Mouse (Mus musculus) hindbrain, embryonic 15.5 days (tissue): ENCODE results near the gene Ndufs8. TPM values are rescaled to one million over a fixed set of nuclear protein-coding genes. Genes with fewer than 3 reads are reported as not detected.

Source experiments
- ATAC-seq: fragments of 200-750 bp; cut with Nextera tagmentation; 2 replicates; pipeline ENCODE4 v1.8.0; 2017; ENCODE audit warnings: low read depth, moderate number of reproducible peaks, moderate TSS enrichment; ENCODE audit not compliant: low FRiP score
- H3K27ac ChIP-seq: fragments of 300-500 bp; sonication (generic); replicated peaks from 2 replicates; pipeline ENCODE4 v1.5.1; 2015; ENCODE audit warnings: mild to moderate bottlenecking, inconsistent platforms
- H3K27me3 ChIP-seq: fragments of 300-500 bp; sonication (generic); 2 replicates; pipeline ENCODE4 v1.6.1; 2015; ENCODE audit warnings: control low read depth, inconsistent platforms
- H3K36me3 ChIP-seq: fragments of 300-500 bp; sonication (generic); 2 replicates; pipeline ENCODE4 v1.6.1; 2015; ENCODE audit warnings: control low read depth, inconsistent platforms
- H3K4me1 ChIP-seq: fragments of 300-500 bp; sonication (generic); replicated peaks from 2 replicates; pipeline ENCODE4 v1.6.1; 2015; ENCODE audit warnings: control low read depth, inconsistent platforms
- H3K4me2 ChIP-seq: fragments of 300-500 bp; sonication (generic); 2 replicates; pipeline ENCODE4 v1.6.1; 2015; ENCODE audit warnings: moderate library complexity, mild to moderate bottlenecking, inconsistent platforms
- H3K4me3 ChIP-seq: fragments of 300-500 bp; sonication (generic); 2 replicates; pipeline ENCODE4 v1.5.1; 2015; ENCODE audit warnings: mild to moderate bottlenecking, inconsistent platforms
- H3K9ac ChIP-seq: fragments of 300-500 bp; sonication (generic); 2 replicates; pipeline ENCODE4 v1.6.1; 2015; ENCODE audit warnings: inconsistent platforms
- H3K9me3 ChIP-seq: fragments of 300-500 bp; sonication (generic); 2 replicates; pipeline ENCODE4 v1.6.1; 2016; ENCODE audit warnings: control low read depth, inconsistent platforms
- WGBS: fragments of 180-500 bp; shearing (Covaris S2); methylation state at CpG from one replicate; pipeline ENCODE4 v1.1.7; 2015; 5-methylcytosine and 5-hydroxymethylcytosine counted together
- polyA plus RNA-seq: library from polyadenylated mRNA; unstranded; fragments of >200 nt; fragmentation: Nextera tagmentation; extraction: Ambion mirVana; gene quantifications from 2 replicates; pipeline ENCODE4 v1.2.1, GENCODE M21; 2015

The Ndufs8 gene
- polyA plus RNA-seq, 1 experiment from 2014 or later: 280 TPM

DNA sequence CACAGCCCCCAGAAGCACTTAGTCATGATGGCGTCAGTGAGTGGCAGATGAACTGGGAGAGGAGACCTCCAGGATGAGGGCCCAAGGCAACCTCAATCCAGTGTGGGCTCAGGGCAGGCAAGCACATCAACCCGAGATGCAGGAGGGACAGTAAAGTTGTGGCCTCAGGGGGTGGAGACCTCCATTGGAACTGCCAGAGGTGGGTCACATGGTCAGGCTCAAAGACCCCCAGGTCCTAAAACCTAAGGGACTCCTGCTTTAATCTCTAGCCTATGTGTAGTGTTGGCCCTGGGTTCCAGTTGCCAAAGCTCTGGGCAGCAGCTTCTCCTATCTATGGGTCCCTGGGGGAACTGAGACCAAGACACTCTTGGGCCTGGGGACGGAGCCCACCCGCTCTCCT, 16.2 kb upstream of the Ndufs8 start:
- WGBS: 58% methylated on average over 4 of the region's 4 CpGs
- Histone ChIP-seq H3K27ac (peak overlapping the region; percentile 73; the same call in 1 of the 2 replicates), H3K4me1 (peaks cover 25% of the 10 kb centered on the region), H3K4me3 (no peak overlapping the region), H3K4me2 (no peak overlapping the region; the same call in 1 of the 2 replicates), H3K36me3 (no peaks in the 10 kb centered on the region), H3K9me3 (no peaks in the 10 kb centered on the region), H3K9ac (no peak overlapping the region), H3K27me3 (no peaks in the 10 kb centered on the region)
- ATAC-seq: 0 out of 2 replicates have a peak, but pooled peaks have one; percentile 3

DNA sequence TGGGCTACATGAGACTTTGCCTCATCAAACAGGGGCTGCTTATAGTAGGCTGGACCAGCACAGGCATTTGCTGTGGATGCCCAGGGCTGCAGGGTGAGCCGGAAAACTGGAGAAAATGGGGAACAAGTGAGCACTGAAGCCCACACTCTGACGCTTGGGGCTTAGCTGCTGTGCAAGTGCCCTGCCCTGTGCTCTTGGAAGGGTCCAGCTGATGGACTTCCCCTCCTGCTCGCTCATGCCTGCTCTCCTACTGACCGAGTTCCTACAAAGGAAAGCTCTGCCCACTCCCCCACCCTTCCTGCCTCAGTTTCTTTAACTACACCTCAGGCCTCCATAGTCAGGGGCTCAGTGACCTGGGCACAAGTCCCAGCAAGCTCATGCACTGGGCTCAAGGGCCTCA, 15.4 kb upstream of the Ndufs8 start:
- no peak for ATAC-seq
- H3K9ac ChIP-seq: no peak overlapping the region
- H3K27ac ChIP-seq: no peak overlapping the region
- no peak overlapping the region for H3K4me2 ChIP-seq
- no peak overlapping the region for H3K4me3 ChIP-seq
- no peaks in the 10 kb centered on the region for H3K27me3 ChIP-seq
- H3K36me3 ChIP-seq: no peaks in the 10 kb centered on the region
- H3K4me1 ChIP-seq: peaks cover 25% of the 10 kb centered on the region
- H3K9me3 ChIP-seq: no peaks in the 10 kb centered on the region
- 81% methylated on average over 4 of the region's 4 CpGs for WGBS

DNA sequence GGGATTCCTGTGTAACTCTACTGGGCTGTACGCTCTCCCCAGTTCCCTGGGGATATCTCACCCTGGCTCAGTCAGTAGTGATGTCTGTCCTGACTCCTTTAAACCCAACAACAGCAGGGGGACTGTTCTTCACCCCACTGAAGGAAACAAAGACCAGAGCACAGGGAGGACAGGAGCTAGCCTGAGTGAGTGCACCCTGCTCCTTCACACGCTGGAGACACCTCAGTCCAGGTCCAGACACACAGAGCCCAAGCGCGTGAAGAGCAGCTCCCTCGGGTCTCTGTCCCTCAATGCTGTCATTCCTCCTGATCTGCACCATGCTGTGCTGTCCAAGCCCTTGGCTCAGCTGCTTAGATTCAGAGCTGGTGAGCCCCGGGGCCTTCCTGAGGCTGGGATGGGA, 14.1 kb upstream of the Ndufs8 start:
- no peak overlapping the region for H3K4me2 ChIP-seq
- no peaks in the 10 kb centered on the region for H3K36me3 ChIP-seq
- no peak overlapping the region for H3K9ac ChIP-seq
- H3K4me1 ChIP-seq: peaks cover 25% of the 10 kb centered on the region
- H3K9me3 ChIP-seq: no peaks in the 10 kb centered on the region
- no peaks in the 10 kb centered on the region for H3K27me3 ChIP-seq
- 65% methylated on average over 6 of the region's 6 CpGs for WGBS
- H3K27ac ChIP-seq: no peak overlapping the region
- H3K4me3 ChIP-seq: no peak overlapping the region
- ATAC-seq: no peak

DNA sequence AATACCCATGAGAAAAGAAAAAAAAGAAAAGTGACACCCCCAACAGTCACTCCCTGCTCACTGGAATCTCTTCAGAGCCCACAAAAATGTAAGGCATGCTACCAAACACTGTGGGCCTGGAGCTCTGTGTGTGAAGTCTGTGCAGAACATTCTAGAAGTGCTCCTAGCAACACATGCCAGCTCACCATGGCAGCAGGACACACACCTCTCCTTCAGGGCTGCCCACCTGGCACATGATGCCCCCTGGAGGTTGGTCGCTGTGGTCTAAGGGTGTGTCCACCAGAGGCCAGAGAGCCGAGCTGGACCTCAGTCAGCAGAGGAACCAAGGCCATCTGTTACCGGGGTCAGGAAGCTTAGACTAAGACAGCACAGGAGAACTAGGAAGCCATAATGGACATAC, 13.7 kb upstream of the Ndufs8 start:
- 70% methylated on average over 3 of the region's 3 CpGs for WGBS

DNA sequence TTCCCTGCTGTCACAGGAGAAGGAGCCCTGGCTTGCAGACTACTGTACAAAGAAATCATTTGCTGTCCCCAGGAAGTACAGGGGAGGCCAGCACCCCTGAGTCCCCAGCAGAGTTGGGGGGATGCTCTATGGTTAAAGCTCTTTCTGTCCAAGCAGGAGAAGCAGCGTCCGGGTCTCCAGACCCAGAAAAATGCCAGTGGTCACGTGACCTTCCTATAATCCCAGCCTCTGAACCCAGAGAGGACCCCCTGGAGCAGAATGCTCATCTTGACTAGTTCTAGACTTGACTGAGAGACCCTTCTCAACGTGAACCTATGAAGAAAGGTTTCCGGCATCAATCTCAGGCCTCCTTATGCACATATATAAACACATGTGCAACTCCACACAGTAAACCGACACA, 13.3 kb upstream of the Ndufs8 start:
- Histone ChIP-seq H3K27me3 (no peaks in the 10 kb centered on the region), H3K9me3 (no peaks in the 10 kb centered on the region), H3K4me3 (no peak overlapping the region), H3K4me1 (peaks cover 22% of the 10 kb centered on the region), H3K36me3 (no peaks in the 10 kb centered on the region), H3K27ac (no peak overlapping the region), H3K4me2 (no peak overlapping the region), H3K9ac (no peak overlapping the region)
- WGBS: 80% methylated on average over 6 of the region's 6 CpGs
- ATAC-seq: no peak

More for the DNA sequence above, 13.7 kb upstream of the Ndufs8 start:
- Histone ChIP-seq H3K9me3 (no peaks in the 10 kb centered on the region), H3K4me3 (no peak overlapping the region), H3K27me3 (no peaks in the 10 kb centered on the region), H3K4me1 (peaks cover 25% of the 10 kb centered on the region), H3K36me3 (no peaks in the 10 kb centered on the region), H3K4me2 (no peak overlapping the region), H3K9ac (no peak overlapping the region), H3K27ac (no peak overlapping the region)
- ATAC-seq: no peak

DNA sequence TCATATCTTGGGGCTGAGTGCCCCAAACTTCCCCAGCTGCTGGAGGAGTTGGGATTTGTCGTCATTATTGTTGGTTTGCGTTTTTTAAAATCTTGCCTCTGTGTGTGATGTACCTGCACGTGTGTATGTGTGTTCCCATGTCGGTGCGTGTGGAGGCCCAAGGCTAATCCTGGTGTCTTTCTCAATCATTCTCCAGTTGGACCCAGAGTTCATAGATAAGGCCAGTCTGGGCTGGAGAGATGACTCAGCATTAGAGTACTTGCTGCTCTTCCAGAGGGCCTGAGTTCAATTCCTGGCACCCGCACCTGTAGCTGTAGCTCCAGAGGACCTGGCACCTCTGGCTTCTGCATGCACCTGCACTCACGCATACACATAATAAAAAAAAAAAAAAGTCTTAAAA, 12.3 kb upstream of the Ndufs8 start:
- Histone ChIP-seq H3K4me3 (no peak overlapping the region), H3K36me3 (no peaks in the 10 kb centered on the region), H3K4me1 (peaks cover 12% of the 10 kb centered on the region), H3K9ac (no peak overlapping the region), H3K27ac (no peak overlapping the region), H3K9me3 (no peaks in the 10 kb centered on the region), H3K4me2 (no peak overlapping the region), H3K27me3 (no peaks in the 10 kb centered on the region)
- no peak for ATAC-seq
- 96% methylated on average over 7 of the region's 7 CpGs for WGBS

DNA sequence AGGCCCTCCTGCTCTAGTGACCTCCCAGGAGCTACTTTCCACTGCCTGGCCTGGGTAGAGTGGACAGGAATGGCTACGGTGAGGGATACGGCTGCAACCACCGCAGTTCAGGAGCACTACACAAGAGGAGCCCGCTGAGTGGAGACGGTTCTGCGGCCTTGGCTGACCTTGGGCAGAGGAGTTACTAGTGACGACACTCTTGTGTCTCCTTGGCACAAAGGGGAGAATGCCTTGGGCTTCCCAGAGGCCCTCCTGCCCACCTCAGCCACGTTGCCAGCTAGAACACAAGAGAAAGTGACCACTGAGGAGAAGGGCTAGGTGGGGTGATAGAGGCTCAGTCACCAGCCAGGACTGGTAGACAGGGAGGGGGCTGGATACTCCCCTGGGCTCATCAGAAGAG, 11.6 kb upstream of the Ndufs8 start:
- Histone ChIP-seq H3K4me1 (peaks cover 5% of the 10 kb centered on the region; the same call in 1 of the 2 replicates), H3K9me3 (no peaks in the 10 kb centered on the region), H3K27me3 (no peaks in the 10 kb centered on the region), H3K9ac (no peak overlapping the region), H3K36me3 (no peaks in the 10 kb centered on the region), H3K4me3 (no peak overlapping the region), H3K27ac (no peak overlapping the region), H3K4me2 (no peak overlapping the region)
- 80% methylated on average over 8 of the region's 8 CpGs for WGBS
- ATAC-seq: no peak

DNA sequence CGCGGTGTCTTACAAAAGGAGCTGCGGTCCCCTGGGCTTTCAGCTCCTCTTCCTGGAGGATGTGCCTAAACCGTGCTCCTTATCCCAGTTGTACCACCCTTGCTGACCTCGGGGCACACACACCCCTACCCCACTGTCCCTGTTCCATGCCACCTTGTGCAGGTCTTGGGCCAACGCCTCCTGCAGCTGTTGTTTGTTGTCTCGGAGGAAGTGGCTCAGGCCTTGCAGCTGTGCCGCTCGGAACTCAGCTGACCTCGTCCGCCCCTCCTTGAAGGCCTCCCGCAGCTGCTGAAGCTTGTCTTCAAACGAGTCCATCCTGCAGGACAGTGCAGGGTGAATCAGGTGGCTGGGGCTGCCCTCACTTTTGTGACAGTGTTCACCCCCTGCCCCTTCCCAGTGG, 11.0 kb upstream of the Ndufs8 start:
- Histone ChIP-seq H3K27me3 (no peaks in the 10 kb centered on the region), H3K9me3 (no peaks in the 10 kb centered on the region), H3K9ac (no peak overlapping the region), H3K4me1 (no peaks in the 10 kb centered on the region), H3K36me3 (no peaks in the 10 kb centered on the region), H3K27ac (no peak overlapping the region), H3K4me3 (no peak overlapping the region), H3K4me2 (no peak overlapping the region)
- peak; percentile 14; the same call in 1 of the 2 replicates for ATAC-seq
- 67% methylated on average over 13 of the region's 13 CpGs for WGBS

DNA sequence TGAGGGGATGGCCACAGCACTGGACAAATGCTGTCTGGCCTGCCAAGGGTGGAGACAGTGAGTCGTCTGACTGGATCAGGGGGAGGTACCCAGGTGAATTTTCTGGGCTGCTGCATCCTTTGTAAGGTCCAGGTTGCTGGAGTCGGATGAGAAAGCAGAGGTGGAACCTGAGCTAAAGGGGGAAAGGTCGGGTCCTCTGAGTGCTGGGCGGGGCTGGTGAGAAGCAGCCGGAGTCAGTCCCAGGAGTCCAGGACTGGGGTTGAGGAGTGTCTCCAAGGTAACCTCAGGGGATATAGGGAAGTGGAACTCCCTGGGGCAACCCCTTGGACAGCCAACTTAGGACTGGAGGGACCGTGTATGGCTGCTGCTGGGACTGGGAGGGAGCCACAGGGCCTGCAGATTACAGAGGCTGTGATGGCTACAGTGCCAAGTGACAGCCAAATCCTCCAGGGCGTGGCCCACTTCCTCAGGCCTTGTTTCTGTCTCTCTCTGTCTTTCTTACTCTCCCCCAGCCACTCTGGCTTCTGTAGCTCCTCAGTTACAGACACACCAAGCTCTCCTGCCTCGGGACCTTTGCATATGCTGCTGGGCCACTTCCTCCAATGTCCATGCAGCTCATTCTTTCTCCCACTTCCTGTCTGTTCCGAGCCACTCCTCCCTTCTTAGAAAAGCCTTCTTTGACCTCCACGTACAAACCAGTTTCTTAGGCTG, 10.2 kb upstream of the Ndufs8 start:
- no peak overlapping the region for H3K27ac ChIP-seq
- H3K4me1 ChIP-seq: no peaks in the 10 kb centered on the region
- H3K4me2 ChIP-seq: no peak overlapping the region
- WGBS: 62% methylated on average over 10 of the region's 10 CpGs
- no peak overlapping the region for H3K9ac ChIP-seq
- no peaks in the 10 kb centered on the region for H3K27me3 ChIP-seq
- no peaks in the 10 kb centered on the region for H3K36me3 ChIP-seq
- no peak for ATAC-seq
- H3K9me3 ChIP-seq: no peaks in the 10 kb centered on the region
- no peak overlapping the region for H3K4me3 ChIP-seq

DNA sequence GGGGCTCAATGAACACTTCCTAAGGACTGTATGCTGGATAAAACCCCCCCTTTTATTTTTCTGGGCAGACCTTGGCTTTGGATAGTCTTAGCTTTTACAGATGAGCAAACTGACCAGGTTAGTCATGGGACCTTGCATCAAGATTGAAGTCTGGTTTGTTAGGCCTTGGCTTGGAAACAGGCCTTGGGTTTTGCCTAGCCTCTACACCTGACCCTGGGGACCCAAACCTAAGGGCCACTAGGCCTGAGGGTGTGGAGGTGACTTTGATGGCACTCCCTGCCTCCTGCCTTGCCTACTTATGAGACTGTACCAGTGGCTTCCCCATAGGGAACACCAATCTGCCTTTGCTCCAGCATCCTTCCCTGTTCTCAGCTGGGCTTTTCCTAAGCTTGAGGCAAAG, 7.4 kb upstream of the Ndufs8 start:
- no peaks in the 10 kb centered on the region for H3K4me1 ChIP-seq
- H3K9ac ChIP-seq: no peak overlapping the region
- H3K9me3 ChIP-seq: no peaks in the 10 kb centered on the region
- no peak overlapping the region for H3K4me3 ChIP-seq
- H3K36me3 ChIP-seq: no peaks in the 10 kb centered on the region
- no peak overlapping the region for H3K4me2 ChIP-seq
- no peak for ATAC-seq
- H3K27ac ChIP-seq: no peak overlapping the region
- no peaks in the 10 kb centered on the region for H3K27me3 ChIP-seq

DNA sequence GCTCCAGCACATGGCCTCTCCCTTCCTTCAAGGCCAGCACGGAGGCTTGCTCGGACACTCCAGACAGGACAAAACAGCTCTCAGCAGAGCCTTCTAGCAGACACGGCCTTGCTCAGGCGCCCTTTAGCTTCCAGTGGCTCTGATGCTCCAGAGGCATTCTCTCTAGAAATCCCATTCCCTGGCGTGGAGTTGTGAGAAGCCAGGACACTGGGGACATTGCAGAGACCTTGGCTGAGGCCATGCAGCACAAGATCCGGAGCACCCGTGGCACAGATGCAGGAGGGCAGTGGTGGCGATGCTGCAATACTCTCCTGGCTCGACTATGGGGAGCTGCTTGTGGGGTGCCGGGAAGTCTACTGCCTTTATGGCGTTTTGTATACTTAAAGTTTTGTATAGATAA, 4.2 kb upstream of the Ndufs8 start:
- Histone ChIP-seq H3K9ac (no peak overlapping the region), H3K4me2 (no peak overlapping the region), H3K9me3 (no peaks in the 10 kb centered on the region), H3K4me1 (peaks cover 13% of the 10 kb centered on the region), H3K4me3 (no peak overlapping the region), H3K27me3 (no peaks in the 10 kb centered on the region), H3K36me3 (no peaks in the 10 kb centered on the region), H3K27ac (no peak overlapping the region)
- no peak for ATAC-seq
- WGBS: 79% methylated on average over 11 of the region's 11 CpGs

DNA sequence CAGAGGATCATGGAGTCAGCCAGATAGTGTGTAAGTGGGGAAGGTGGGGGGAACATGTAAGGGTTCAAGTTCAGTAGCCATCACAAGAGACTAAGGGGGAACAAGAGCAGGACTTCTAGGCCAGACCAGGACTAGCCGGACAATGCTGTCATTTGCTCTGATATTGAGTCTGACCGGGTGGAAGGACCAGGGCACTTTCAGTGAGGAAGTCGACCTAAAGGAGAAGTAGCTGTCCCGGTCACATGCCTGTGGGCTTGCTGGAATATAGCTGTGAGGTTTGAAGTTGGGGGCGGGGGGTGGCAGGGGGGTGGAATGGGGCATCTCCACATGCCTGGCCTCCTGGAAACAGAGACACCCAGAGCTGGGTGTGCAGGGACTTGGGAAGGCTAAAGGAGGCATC, 2.0 kb upstream of the Ndufs8 start:
- WGBS: 91% methylated on average over 5 of the region's 5 CpGs
- no peak overlapping the region for H3K4me2 ChIP-seq
- peaks cover 8% of the 10 kb centered on the region; the same call in 1 of the 2 replicates for H3K36me3 ChIP-seq
- no peak for ATAC-seq
- peaks cover 22% of the 10 kb centered on the region for H3K4me1 ChIP-seq
- H3K27ac ChIP-seq: no peak overlapping the region
- no peaks in the 10 kb centered on the region for H3K9me3 ChIP-seq
- H3K4me3 ChIP-seq: no peak overlapping the region
- H3K27me3 ChIP-seq: no peaks in the 10 kb centered on the region
- H3K9ac ChIP-seq: no peak overlapping the region

DNA sequence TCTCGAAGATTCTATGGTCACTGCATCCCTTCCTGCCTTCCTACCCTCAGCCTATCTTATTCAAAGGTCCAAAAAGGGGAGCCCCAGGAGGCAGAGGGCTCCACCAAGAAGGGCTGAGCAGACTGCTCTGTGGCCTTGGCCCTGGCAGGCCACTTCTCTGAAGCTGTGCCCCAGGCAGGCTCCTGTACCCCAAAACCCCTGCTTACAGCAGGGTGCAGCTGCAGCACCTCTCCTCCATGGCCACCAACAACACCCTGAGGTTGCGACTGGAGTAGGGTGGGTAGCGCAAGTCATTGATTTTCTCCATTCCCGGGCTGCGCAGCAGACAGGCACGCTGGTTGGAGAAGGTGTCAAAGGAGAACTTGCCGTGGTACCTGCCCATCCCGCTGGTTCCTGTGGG, 1.1 kb upstream of the Ndufs8 start:
- Histone ChIP-seq H3K4me3 (peak overlapping the region; percentile 74), H3K4me1 (peaks cover 22% of the 10 kb centered on the region), H3K9ac (peak overlapping the region; percentile 16; the same call in 1 of the 2 replicates), H3K9me3 (no peaks in the 10 kb centered on the region), H3K27ac (peak overlapping the region; percentile 83), H3K27me3 (no peaks in the 10 kb centered on the region), H3K36me3 (peaks cover 12% of the 10 kb centered on the region; the same call in 1 of the 2 replicates), H3K4me2 (peak overlapping the region; percentile 76)
- WGBS: 91% methylated on average over 8 of the region's 8 CpGs
- ATAC-seq: no peak
